ENCODE assay signal across 28 mouse cellular contexts in the genomic region with DNA sequence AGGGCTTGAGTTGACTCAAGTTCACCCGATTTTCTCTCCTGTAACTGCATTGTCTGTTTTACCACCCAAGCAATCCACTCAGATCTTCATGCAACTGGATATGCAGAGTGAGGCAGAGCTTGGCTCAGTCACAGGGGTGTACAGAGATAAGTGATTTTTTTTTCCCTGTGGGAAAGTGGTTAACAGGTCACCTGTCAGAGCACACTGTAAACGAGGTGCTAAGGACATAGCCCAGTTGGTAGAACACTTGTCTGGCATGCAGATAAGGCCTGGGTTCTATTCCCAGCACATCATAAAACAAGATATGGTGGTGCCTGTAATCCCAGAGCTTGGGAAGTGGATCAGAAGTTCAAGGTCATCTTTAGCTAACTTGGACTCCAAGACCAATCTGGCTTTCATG. TPM values are rescaled to one million over a fixed set of nuclear protein-coding genes. Genes with fewer than 3 reads are reported as not detected.
A peak's percentile ranks its signal among the peaks of the same experiment; 100 is the strongest.
DNase-seq lines count a peak whose midpoint lies in the region; ATAC-seq and TF ChIP-seq lines count a peak whose summit lies in the region.
"Had no signal": no experiment of that assay in that cellular context is flagged by ENCODE, and none has a peak within 500 bp of the region (broad histone marks: within the 10 kb centered on the region; RNA-seq: fewer than 3 reads in every experiment).

No protein-coding gene starts in this region.

- peak; percentile 48 for DNase-seq in forelimb bud, embryonic 11.5 days (ENCODE audit: low read depth, low spot score)
- DNase-seq in heart, embryonic 10.5 days (ENCODE audit: low spot score): peak; percentile 75
- no peak for DNase-seq in kidney, adult 2 months
- no peak for DNase-seq in layer of hippocampus, postnatal 10 days (ENCODE audit: low spot score in 2 of 2)
- DNase-seq in adrenal gland, adult 8-10 months: no peak
- DNase-seq: adrenal gland, postnatal 10 days; B cell, adult 2 months; cerebellum, adult 8-10 months; cerebellum, postnatal 25 days; gastrocnemius, postnatal 25 days; kidney, adult 8-10 months; kidney, postnatal 4 days; layer of hippocampus, postnatal 36 days; midbrain, embryonic 14.5 days; retina, postnatal 1 day; right cerebral cortex, postnatal 14 days had no signal

- WGBS in intestine, embryonic 16.5 days: 59% methylated on average over 2 of the region's 2 CpGs
- WGBS in intestine, postnatal 0 days: 38% methylated on average over 2 of the region's 2 CpGs
- 31% methylated on average over 2 of the region's 2 CpGs for WGBS in heart, embryonic 10.5 days
- WGBS in heart, embryonic 15.5 days: 27% methylated on average over 2 of the region's 2 CpGs
- WGBS in kidney, adult 2 months: 77% methylated on average over 2 of the region's 2 CpGs

- no peaks in the 10 kb centered on the region for H3K27me3 ChIP-seq in intestine, embryonic 16.5 days (replicated peaks; ENCODE audit: control insufficient read depth, insufficient read depth, low read length)
- no peaks in the 10 kb centered on the region for H3K27me3 ChIP-seq in intestine, postnatal 0 days (replicated peaks; ENCODE audit: control insufficient read depth, insufficient read depth, low read length)
- H3K27me3 ChIP-seq in heart, embryonic 10.5 days (ENCODE audit: insufficient read depth, poor library complexity, severe bottlenecking): no peaks in the 10 kb centered on the region
- no peaks in the 10 kb centered on the region for H3K27me3 ChIP-seq in heart, embryonic 15.5 days
- no peaks in the 10 kb centered on the region for H3K27me3 ChIP-seq in kidney, adult 2 months (replicated peaks; ENCODE audit: control insufficient read depth, insufficient read depth, low read length)
- H3K27me3 ChIP-seq: forebrain, embryonic 13.5 days; limb, embryonic 15.5 days had no signal

- peaks cover 4% of the 10 kb centered on the region; the same call in 1 of the 2 replicates for H3K9me3 ChIP-seq in intestine, embryonic 16.5 days (ENCODE audit: control insufficient read depth, low read length)
- no peaks in the 10 kb centered on the region for H3K9me3 ChIP-seq in intestine, postnatal 0 days (ENCODE audit: control insufficient read depth)
- no peaks in the 10 kb centered on the region for H3K9me3 ChIP-seq in heart, embryonic 10.5 days
- H3K9me3 ChIP-seq in heart, embryonic 15.5 days (replicated peaks): no peaks in the 10 kb centered on the region
- H3K9me3 ChIP-seq: forebrain, embryonic 13.5 days; limb, embryonic 10.5 days; limb, embryonic 15.5 days had no signal

- peaks cover 15% of the 10 kb centered on the region for H3K4me1 ChIP-seq in intestine, embryonic 16.5 days (ENCODE audit: control insufficient read depth, insufficient read depth, low read length)
- peaks cover 9% of the 10 kb centered on the region; the same call in 1 of the 2 replicates for H3K4me1 ChIP-seq in intestine, postnatal 0 days (replicated peaks; ENCODE audit: control insufficient read depth, insufficient read depth, low read length)
- H3K4me1 ChIP-seq in heart, embryonic 10.5 days: peaks cover 52% of the 10 kb centered on the region
- peaks cover 43% of the 10 kb centered on the region for H3K4me1 ChIP-seq in heart, embryonic 15.5 days (replicated peaks)
- peaks cover 27% of the 10 kb centered on the region for H3K4me1 ChIP-seq in kidney, adult 2 months (ENCODE audit: control insufficient read depth, insufficient read depth, low read length)
- H3K4me1 ChIP-seq: forebrain, embryonic 13.5 days had no signal

- H3K36me3 ChIP-seq in intestine, embryonic 16.5 days (ENCODE audit: control insufficient read depth, insufficient read depth, low read length): no peaks in the 10 kb centered on the region
- H3K36me3 ChIP-seq in intestine, postnatal 0 days (ENCODE audit: control insufficient read depth, insufficient read depth): no peaks in the 10 kb centered on the region
- no peaks in the 10 kb centered on the region for H3K36me3 ChIP-seq in heart, embryonic 10.5 days
- H3K36me3 ChIP-seq in heart, embryonic 15.5 days: no peaks in the 10 kb centered on the region
- no peaks in the 10 kb centered on the region for H3K36me3 ChIP-seq in kidney, adult 2 months (ENCODE audit: control insufficient read depth, insufficient read depth, low read length)
- H3K36me3 ChIP-seq: limb, embryonic 10.5 days; limb, embryonic 15.5 days had no signal

- no peak overlapping the region for H3K9ac ChIP-seq in intestine, embryonic 16.5 days (ENCODE audit: low read depth, low read length)
- H3K9ac ChIP-seq in intestine, postnatal 0 days (ENCODE audit: low read depth, low read length): no peak overlapping the region
- no peak overlapping the region for H3K9ac ChIP-seq in heart, embryonic 15.5 days
- H3K9ac ChIP-seq: forebrain, embryonic 13.5 days; hindbrain, embryonic 14.5 days; limb, embryonic 15.5 days had no signal

- H3K27ac ChIP-seq in intestine, embryonic 16.5 days (ENCODE audit: low read length): 0 out of 2 replicates have a peak overlapping the region, but pooled peaks have one; percentile 11
- no peak overlapping the region for H3K27ac ChIP-seq in intestine, postnatal 0 days (ENCODE audit: low read depth, low read length)
- H3K27ac ChIP-seq in heart, embryonic 10.5 days: no peak overlapping the region
- peak overlapping the region; percentile 54 for H3K27ac ChIP-seq in heart, embryonic 15.5 days
- no peak overlapping the region for H3K27ac ChIP-seq in kidney, adult 2 months (ENCODE audit: insufficient read depth, low read depth, low read length)
- H3K27ac ChIP-seq: forebrain, embryonic 13.5 days; hindbrain, embryonic 14.5 days; kidney, postnatal 0 days; limb, embryonic 10.5 days; limb, embryonic 15.5 days; liver, embryonic 14.5 days had no signal

- no peak for TF ChIP-seq POLR2A in kidney, adult 2 months (IDR thresholded peaks at IDR 0.05; ENCODE audit: low read depth, low read length)

- H3K4me2 ChIP-seq in intestine, embryonic 16.5 days (ENCODE audit: low read depth, low read length): no peak overlapping the region
- H3K4me2 ChIP-seq in intestine, postnatal 0 days (replicated peaks; ENCODE audit: low read depth): no peak overlapping the region
- no peak overlapping the region for H3K4me2 ChIP-seq in heart, embryonic 15.5 days
- H3K4me2 ChIP-seq: forebrain, embryonic 13.5 days; hindbrain, embryonic 14.5 days; limb, embryonic 15.5 days had no signal

- H3K4me3 ChIP-seq in intestine, embryonic 16.5 days (ENCODE audit: low read length): no peak overlapping the region
- H3K4me3 ChIP-seq in intestine, postnatal 0 days (ENCODE audit: low read depth, low read length): no peak overlapping the region
- no peak overlapping the region for H3K4me3 ChIP-seq in heart, embryonic 10.5 days
- no peak overlapping the region for H3K4me3 ChIP-seq in heart, embryonic 15.5 days
- no peak overlapping the region for H3K4me3 ChIP-seq in kidney, adult 2 months (ENCODE audit: insufficient read depth, low read depth, low read length)
- H3K4me3 ChIP-seq: forebrain, embryonic 13.5 days; limb, embryonic 10.5 days; limb, embryonic 15.5 days had no signal

- no peak for ATAC-seq in intestine, embryonic 16.5 days
- no peak for ATAC-seq in intestine, postnatal 0 days
- peak; percentile 76 for ATAC-seq in heart, embryonic 15.5 days (replicated peaks; ENCODE audit: insufficient number of reproducible peaks, insufficient read depth, low FRiP score, low read depth)
- ATAC-seq: activated CD4-positive, CD25-positive, alpha-beta regulatory T cell, adult 4 months; forebrain, embryonic 13.5 days; inflammation-experienced regulatory T-cells, adult 6 months; lung, postnatal 0 days had no signal

- no peak for TF ChIP-seq CTCF in intestine, postnatal 0 days (IDR thresholded peaks at IDR 0.05; ENCODE audit: low read depth)
- no peak for TF ChIP-seq CTCF in kidney, adult 2 months (conservative IDR thresholded peaks at IDR 0.05; ENCODE audit: insufficient read depth, insufficient read length, low read depth, low read length)

RNA-seq across cellular contexts. Expression of a gene that starts 14.6 kb away (rescaled TPM):
- polyA plus RNA-seq in intestine, embryonic 16.5 days (2015; fragmentation: Nextera tagmentation; extraction: Ambion mirVana): 120 and 121 TPM in 2 replicates
- 46.8 and 50.9 TPM in 2 replicates for polyA plus RNA-seq in intestine, postnatal 0 days (2015; fragmentation: Nextera tagmentation; extraction: Ambion mirVana)
- 128 and 173 TPM in 2 replicates for polyA plus RNA-seq in heart, embryonic 10.5 days (2016; fragmentation: Nextera tagmentation; extraction: Ambion mirVana)
- 112 and 118 TPM in 2 replicates for polyA plus RNA-seq in heart, embryonic 15.5 days (2015; fragmentation: Nextera tagmentation; extraction: Ambion mirVana)
- 52.9 and 61.6 TPM in 2 replicates for polyA plus RNA-seq in kidney, adult 2 months (2012; rRNA removed)
- 100 to 1,000 TPM; 120 to 122 TPM for total RNA-seq in layer of hippocampus, postnatal 10 days (2021)
- total RNA-seq in adrenal gland, adult 8-10 months (2022): 10 to 100 TPM; 36.0 to 42.1 (median 40.7) TPM

Comparison
In these comparisons a context has a peak if more than half of its experiments do, and no peak if none do; other contexts are left out.
1. H3K27ac ChIP-seq: peak in intestine, embryonic 16.5 days (single experiment) and heart, embryonic 15.5 days (single experiment); none in intestine, postnatal 0 days (single experiment), heart, embryonic 10.5 days (single experiment) and kidney, adult 2 months (single experiment).
2. DNase-seq: peak in forelimb bud, embryonic 11.5 days (single experiment) and heart, embryonic 10.5 days (single experiment); none in kidney, adult 2 months (single experiment), layer of hippocampus, postnatal 10 days (0 of 2) and adrenal gland, adult 8-10 months (single experiment).